Mouse (Mus musculus) CH12.LX (cell line): ENCODE measurements around the gene Ugt1a8. TPM values are rescaled to one million over a fixed set of nuclear protein-coding genes. Genes with fewer than 3 reads are reported as not detected.
A peak's percentile ranks its signal among the peaks of the same experiment; 100 is the strongest.
"Not testable (repeated sequence)": the region's sequence is repeated elsewhere in the genome, so short reads cannot be mapped to it uniquely, and the experiment has no call there.

Source experiments
- DNase-seq: peaks from one replicate; pipeline ENCODE4 v3.0.0-alpha.2; 2013; ENCODE audit errors: extremely low read depth
- H3K27ac ChIP-seq: 2 replicates; pipeline ENCODE4 v1.5.1; 2012; ENCODE audit warnings: low read depth, mild to moderate bottlenecking, control low read depth, moderate library complexity; ENCODE audit not compliant: insufficient read depth
- H3K27me3 ChIP-seq: replicated peaks from 2 replicates; pipeline ENCODE3; 2012; ENCODE audit warnings: inconsistent platforms
- H3K36me3 ChIP-seq, 2 experiments: replicated peaks in 1 of 2; 2 replicates each; pipeline versions ENCODE3 to v1.6.1; 2012; ENCODE audit warnings: inconsistent platforms in 1 of 2, low read length in 1 of 2, mild to moderate bottlenecking in 1 of 2, mixed read lengths in 1 of 2, moderate library complexity in 1 of 2; ENCODE audit not compliant: control insufficient read depth in 1 of 2, insufficient read depth in 1 of 2
- H3K4me1 ChIP-seq, 2 experiments: 2 replicates each; pipeline ENCODE4 v1.6.1; 2012; ENCODE audit warnings: inconsistent platforms in 1 of 2, moderate library complexity in 1 of 2; ENCODE audit not compliant: insufficient read depth in 2 of 2, control insufficient read depth in 1 of 2
- H3K4me2 ChIP-seq: 2 replicates; pipeline ENCODE4 v1.6.1; 2012; ENCODE audit warnings: low read depth, mild to moderate bottlenecking, control low read depth; ENCODE audit not compliant: poor library complexity, insufficient read depth, severe bottlenecking
- H3K4me3 ChIP-seq, 3 experiments: fragments of 150-350 bp in 1 of 3; sonication (generic) in 1 of 3; replicated peaks in 1 of 3; 2 replicates each; pipeline versions ENCODE3 to v1.5.1; 2011 to 2012; ENCODE audit warnings: low read depth in 2 of 3, low read length in 2 of 3, mild to moderate bottlenecking in 2 of 3, moderate library complexity in 2 of 3, control low read depth in 1 of 3, improper control_type of control experiment in 1 of 3, inconsistent platforms in 1 of 3, mixed read lengths in 1 of 3; ENCODE audit not compliant: poor library complexity in 1 of 3
- H3K79me2 ChIP-seq: replicated peaks from 2 replicates; pipeline ENCODE4 v1.6.1; 2012; ENCODE audit warnings: mild to moderate bottlenecking, moderate library complexity; ENCODE audit not compliant: control insufficient read depth, poor library complexity, insufficient read depth, severe bottlenecking; ENCODE audit errors: extremely low read depth
- H3K9ac ChIP-seq: 2 replicates; pipeline ENCODE4 v1.6.1; 2012; ENCODE audit warnings: low read depth, mild to moderate bottlenecking, control low read depth, moderate library complexity; ENCODE audit not compliant: insufficient read depth
- H3K9me3 ChIP-seq: replicated peaks from 2 replicates; pipeline ENCODE3; 2012; ENCODE audit warnings: low read length, inconsistent platforms, mixed read lengths
- CTCF ChIP-seq, 2 experiments: IDR thresholded peaks in 1 of 2; conservative IDR thresholded peaks in 1 of 2; 2 replicates each; pipeline ENCODE4 v1.5.1; 2011 to 2012; ENCODE audit warnings: low read depth in 2 of 2, low read length in 2 of 2, improper control_type of control experiment in 1 of 2, inconsistent platforms in 1 of 2, mild to moderate bottlenecking in 1 of 2, moderate library complexity in 1 of 2
- RAD21 ChIP-seq: IDR thresholded peaks from 2 replicates; pipeline ENCODE4 v1.6.1; 2011; ENCODE audit warnings: low read depth, mild to moderate bottlenecking, low read length, improper control_type of control experiment, moderate library complexity
- SMC3 ChIP-seq: IDR thresholded peaks from 2 replicates; pipeline ENCODE4 v1.6.1; 2011; ENCODE audit warnings: low read depth, low read length, improper control_type of control experiment
- dilution Hi-C: fragments of 300-500 bp; cut with MboI; formaldehyde crosslinking; loops from 2 replicates; pipeline ENCODE4 v1.14.3; 2020; ENCODE audit warnings: low sequenced_read_pairs; ENCODE audit not compliant: extremely low pct_unique_long_range_greater_than_20kb, extremely low pct_ligation_motif_present
- in situ Hi-C: fragments of 300-500 bp; cut with MboI; formaldehyde crosslinking; loops from 3 replicates; pipeline ENCODE4 v1.14.3; 2019; ENCODE audit warnings: low sequenced_read_pairs, low pct_ligation_motif_present, low pct_unique_long_range_greater_than_20kb, mixed read lengths
- polyA plus RNA-seq: library from polyadenylated mRNA; unstranded; fragments of >175 nt; gene quantifications from 2 replicates; pipeline ENCODE4 v1.2.1, GENCODE M21; 2012; ENCODE audit warnings: low read depth; ENCODE audit not compliant: insufficient read length
- total RNA-seq, 2 experiments: library from RNA; depleted of rRNA; stranded (reverse); fragments of 300-350 nt in 1 of 2; fragments of >200 nt in 1 of 2; gene quantifications; 2 replicates each; pipeline ENCODE4 v1.2.3; 2012 to 2014

The Ugt1a8 gene
- total and polyA plus RNA-seq, 3 experiments = not detected

- H3K9ac ChIP-seq, in situ Hi-C loops, H3K4me3 ChIP-seq, H3K79me2 ChIP-seq, H3K27me3 ChIP-seq, H3K4me2 ChIP-seq, dilution Hi-C loops, H3K27ac ChIP-seq, H3K36me3 ChIP-seq, DNase-seq, H3K9me3 ChIP-seq, H3K4me1 ChIP-seq: not testable (repeated sequence)
- TF ChIP-seq SMC3 (peak; percentile 32), CTCF (conservative IDR thresholded peaks at IDR 0.05 in 1 of 2, IDR thresholded peaks at IDR 0.05 in 1 of 2; ENCODE audit: low read depth in 2 of 2, low read length in 2 of 2) (peak; percentile 17 to 21; a peak in 1 of 4 replicates)
Observed at GRCm38 (mm10) chr1:88120550-88120949, 32.9 kb downstream of the Ugt1a8 start.

GRCm38 (mm10) chr1:88121521-88121920 is 33.9 kb downstream of the Ugt1a8 start:
- in situ Hi-C loops = not testable (repeated sequence)
- TF ChIP-seq SMC3 (peak; percentile 39), RAD21 (peak; percentile 18), CTCF (conservative IDR thresholded peaks at IDR 0.05 in 1 of 2, IDR thresholded peaks at IDR 0.05 in 1 of 2; ENCODE audit: low read depth in 2 of 2, low read length in 2 of 2) (peak in 1 of 2 experiments; percentile 53; a peak in 2 of 4 replicates)
- TF ChIP-seq, all 38 proteins: peak for 3; not testable (repeated sequence) for 35
- peak; percentile 12 for DNase-seq
- H3K36me3 ChIP-seq, H3K27ac ChIP-seq, H3K27me3 ChIP-seq, H3K4me3 ChIP-seq, H3K79me2 ChIP-seq, H3K9me3 ChIP-seq, H3K4me2 ChIP-seq, dilution Hi-C loops, H3K4me1 ChIP-seq, H3K9ac ChIP-seq: not testable (repeated sequence)

GRCm38 (mm10) chr1:88125827-88126360 is 38.3 kb downstream of the Ugt1a8 start:
- H3K36me3 ChIP-seq, H3K27me3 ChIP-seq, dilution Hi-C loops, H3K79me2 ChIP-seq, H3K9me3 ChIP-seq, in situ Hi-C loops, H3K4me2 ChIP-seq, H3K9ac ChIP-seq, H3K27ac ChIP-seq, H3K4me3 ChIP-seq: not testable (repeated sequence)
- peaks cover 0 to 15% of the 10 kb centered on the region in 2 experiments; a peak in 2 of 4 replicates for H3K4me1 ChIP-seq
- TF ChIP-seq RAD21 (peak; percentile 27), SMC3 (peak; percentile 35), CTCF (conservative IDR thresholded peaks at IDR 0.05 in 1 of 2, IDR thresholded peaks at IDR 0.05 in 1 of 2; ENCODE audit: low read depth in 2 of 2, low read length in 2 of 2) (peak in 1 of 2 experiments; percentile 55; a peak in 2 of 4 replicates)
- peak; percentile 15 for DNase-seq

- H3K9me3 ChIP-seq, H3K79me2 ChIP-seq, H3K9ac ChIP-seq, H3K36me3 ChIP-seq, H3K27ac ChIP-seq, H3K4me3 ChIP-seq, dilution Hi-C loops, H3K27me3 ChIP-seq, H3K4me2 ChIP-seq, in situ Hi-C loops, DNase-seq: not testable (repeated sequence)
- H3K4me1 ChIP-seq = peaks cover 0 to 25% of the 10 kb centered on the region in 2 experiments; a peak in 2 of 4 replicates
Observed at GRCm38 (mm10) chr1:88129091-88129490, 41.5 kb downstream of the Ugt1a8 start.

GRCm38 (mm10) chr1:88130223-88130622 is 42.6 kb downstream of the Ugt1a8 start:
- H3K4me1 ChIP-seq = peaks cover 0 to 33% of the 10 kb centered on the region in 2 experiments; a peak in 3 of 4 replicates
- H3K79me2 ChIP-seq, H3K4me2 ChIP-seq, H3K4me3 ChIP-seq, H3K36me3 ChIP-seq, H3K27ac ChIP-seq, H3K9me3 ChIP-seq, DNase-seq, H3K9ac ChIP-seq, dilution Hi-C loops, H3K27me3 ChIP-seq: not testable (repeated sequence)
- in situ Hi-C loops = loop anchor here (10.0 kb wide), 1 partner anchor 155 kb away; no protein-coding TSS in a partner anchor
